Mouse (Mus musculus): Measurements from ENCODE around the gene Arid4b. TPM values are rescaled to one million over a fixed set of nuclear protein-coding genes. Genes with fewer than 3 reads are reported as not detected.

Gene Arid4b
- polyA plus RNA-seq, 1 experiment from 2014 or later = 72.1 TPM

- Histone ChIP-seq H3K4me3 (ENCODE audit: low read depth, low read length) (no peak overlapping the region), H3K4me2 (ENCODE audit: low read depth, low read length) (no peak overlapping the region), H3K36me3 (ENCODE audit: control insufficient read depth, insufficient read depth, low read length) (peaks cover 43% of the 10 kb centered on the region), H3K27ac (ENCODE audit: low read depth, low read length) (no peak overlapping the region), H3K9me3 (ENCODE audit: control insufficient read depth, low read length) (no peaks in the 10 kb centered on the region), H3K4me1 (ENCODE audit: control insufficient read depth, insufficient read depth, low read length) (no peaks in the 10 kb centered on the region), H3K27me3 (ENCODE audit: control insufficient read depth, insufficient read depth, low read length) (no peaks in the 10 kb centered on the region), H3K9ac (replicated peaks; ENCODE audit: low read depth, low read length) (no peak overlapping the region)
- ATAC-seq (ENCODE audit: low read depth) = no peak
- 83% methylated on average over 1 of the region's 1 CpGs for WGBS
Observed at GRCm38 (mm10) chr13:14049878-14050277, 13.2 kb upstream of the Arid4b start.

- H3K27ac ChIP-seq (ENCODE audit: low read depth, low read length) = no peak overlapping the region
- ATAC-seq (ENCODE audit: low read depth) = no peak
- no peaks in the 10 kb centered on the region for H3K27me3 ChIP-seq (ENCODE audit: control insufficient read depth, insufficient read depth, low read length)
- H3K36me3 ChIP-seq (ENCODE audit: control insufficient read depth, insufficient read depth, low read length) = peaks cover 40% of the 10 kb centered on the region
- 0 out of 2 replicates have a peak, but pooled peaks cover 5% of the 10 kb centered on the region for H3K4me1 ChIP-seq (ENCODE audit: control insufficient read depth, insufficient read depth, low read length)
- 94% methylated on average over 3 of the region's 3 CpGs for WGBS
- no peaks in the 10 kb centered on the region for H3K9me3 ChIP-seq (ENCODE audit: control insufficient read depth, low read length)
- no peak overlapping the region for H3K4me2 ChIP-seq (ENCODE audit: low read depth, low read length)
- no peak overlapping the region for H3K9ac ChIP-seq (replicated peaks; ENCODE audit: low read depth, low read length)
- H3K4me3 ChIP-seq (ENCODE audit: low read depth, low read length) = no peak overlapping the region
Observed at GRCm38 (mm10) chr13:14056801-14057200, 6.2 kb upstream of the Arid4b start.

GRCm38 (mm10) chr13:14059582-14059981 is 3.5 kb upstream of the Arid4b start:
- Histone ChIP-seq H3K4me1 (ENCODE audit: control insufficient read depth, insufficient read depth, low read length) (peaks cover 10% of the 10 kb centered on the region; the same call in 1 of the 2 replicates), H3K36me3 (ENCODE audit: control insufficient read depth, insufficient read depth, low read length) (peaks cover 18% of the 10 kb centered on the region), H3K4me3 (ENCODE audit: low read depth, low read length) (no peak overlapping the region), H3K9ac (replicated peaks; ENCODE audit: low read depth, low read length) (no peak overlapping the region), H3K27me3 (ENCODE audit: control insufficient read depth, insufficient read depth, low read length) (peaks cover 2% of the 10 kb centered on the region; the same call in 1 of the 2 replicates), H3K27ac (ENCODE audit: low read depth, low read length) (no peak overlapping the region), H3K9me3 (ENCODE audit: control insufficient read depth, low read length) (no peaks in the 10 kb centered on the region), H3K4me2 (ENCODE audit: low read depth, low read length) (no peak overlapping the region)
- no peak for ATAC-seq (ENCODE audit: low read depth)

- Histone ChIP-seq H3K4me3 (ENCODE audit: low read depth, low read length) (peak overlapping the region; percentile 61), H3K9me3 (ENCODE audit: control insufficient read depth, low read length) (no peaks in the 10 kb centered on the region), H3K36me3 (ENCODE audit: control insufficient read depth, insufficient read depth, low read length) (peaks cover 5% of the 10 kb centered on the region; the same call in 1 of the 2 replicates), H3K27ac (ENCODE audit: low read depth, low read length) (peak overlapping the region; percentile 92), H3K9ac (replicated peaks; ENCODE audit: low read depth, low read length) (peak overlapping the region; percentile 67), H3K27me3 (ENCODE audit: control insufficient read depth, insufficient read depth, low read length) (peaks cover 2% of the 10 kb centered on the region; the same call in 1 of the 2 replicates), H3K4me1 (ENCODE audit: control insufficient read depth, insufficient read depth, low read length) (peaks cover 26% of the 10 kb centered on the region; the same call in 1 of the 2 replicates), H3K4me2 (ENCODE audit: low read depth, low read length) (peak overlapping the region; percentile 54)
- WGBS = 5% methylated on average over 11 of the region's 11 CpGs
- ATAC-seq (ENCODE audit: low read depth) = no peak
Observed at GRCm38 (mm10) chr13:14062209-14063012, 621 bp upstream of the Arid4b start.

GRCm38 (mm10) chr13:14063942-14064271 is 875 bp downstream of the Arid4b start:
- Histone ChIP-seq H3K27me3 (ENCODE audit: control insufficient read depth, insufficient read depth, low read length) (peaks cover 2% of the 10 kb centered on the region; the same call in 1 of the 2 replicates), H3K36me3 (ENCODE audit: control insufficient read depth, insufficient read depth, low read length) (peaks cover 3% of the 10 kb centered on the region; the same call in 1 of the 2 replicates), H3K27ac (ENCODE audit: low read depth, low read length) (peak overlapping the region; percentile 95), H3K4me2 (ENCODE audit: low read depth, low read length) (peak overlapping the region; percentile 70), H3K4me3 (ENCODE audit: low read depth, low read length) (peak overlapping the region; percentile 99), H3K4me1 (ENCODE audit: control insufficient read depth, insufficient read depth, low read length) (peaks cover 26% of the 10 kb centered on the region; the same call in 1 of the 2 replicates), H3K9me3 (ENCODE audit: control insufficient read depth, low read length) (no peaks in the 10 kb centered on the region), H3K9ac (replicated peaks; ENCODE audit: low read depth, low read length) (peak overlapping the region; percentile 99)
- WGBS = under 1% methylated on average over 24 of the region's 31 CpGs
- peak; percentile 44 for ATAC-seq (ENCODE audit: low read depth)

GRCm38 (mm10) chr13:14064341-14065027 is 1.5 kb downstream of the Arid4b start:
- H3K4me1 ChIP-seq (ENCODE audit: control insufficient read depth, insufficient read depth, low read length) = peaks cover 26% of the 10 kb centered on the region; the same call in 1 of the 2 replicates
- peak overlapping the region; percentile 70 for H3K4me2 ChIP-seq (ENCODE audit: low read depth, low read length)
- H3K27ac ChIP-seq (ENCODE audit: low read depth, low read length) = peak overlapping the region; percentile 95
- H3K27me3 ChIP-seq (ENCODE audit: control insufficient read depth, insufficient read depth, low read length) = peaks cover 2% of the 10 kb centered on the region; the same call in 1 of the 2 replicates
- ATAC-seq (ENCODE audit: low read depth) = no peak
- H3K36me3 ChIP-seq (ENCODE audit: control insufficient read depth, insufficient read depth, low read length) = peaks cover 3% of the 10 kb centered on the region; the same call in 1 of the 2 replicates
- no peaks in the 10 kb centered on the region for H3K9me3 ChIP-seq (ENCODE audit: control insufficient read depth, low read length)
- peak overlapping the region; percentile 99 for H3K9ac ChIP-seq (replicated peaks; ENCODE audit: low read depth, low read length)
- H3K4me3 ChIP-seq (ENCODE audit: low read depth, low read length) = peak overlapping the region; percentile 99
- WGBS = under 1% methylated on average over 46 of the region's 65 CpGs

GRCm38 (mm10) chr13:14065028-14065380 is 2.0 kb downstream of the Arid4b start:
- Histone ChIP-seq H3K4me3 (ENCODE audit: low read depth, low read length) (peak overlapping the region; percentile 99), H3K27me3 (ENCODE audit: control insufficient read depth, insufficient read depth, low read length) (peaks cover 2% of the 10 kb centered on the region; the same call in 1 of the 2 replicates), H3K36me3 (ENCODE audit: control insufficient read depth, insufficient read depth, low read length) (peaks cover 3% of the 10 kb centered on the region; the same call in 1 of the 2 replicates), H3K4me2 (ENCODE audit: low read depth, low read length) (peak overlapping the region; percentile 70), H3K4me1 (ENCODE audit: control insufficient read depth, insufficient read depth, low read length) (peaks cover 26% of the 10 kb centered on the region; the same call in 1 of the 2 replicates), H3K9me3 (ENCODE audit: control insufficient read depth, low read length) (no peaks in the 10 kb centered on the region), H3K27ac (ENCODE audit: low read depth, low read length) (no peak overlapping the region; the same call in 1 of the 2 replicates), H3K9ac (replicated peaks; ENCODE audit: low read depth, low read length) (peak overlapping the region; percentile 99)
- 12% methylated on average over 9 of the region's 9 CpGs for WGBS
- ATAC-seq (ENCODE audit: low read depth) = no peak

- Histone ChIP-seq H3K27ac (ENCODE audit: low read depth, low read length) (no peak overlapping the region), H3K27me3 (ENCODE audit: control insufficient read depth, insufficient read depth, low read length) (peaks cover 2% of the 10 kb centered on the region; the same call in 1 of the 2 replicates), H3K36me3 (ENCODE audit: control insufficient read depth, insufficient read depth, low read length) (peaks cover 3% of the 10 kb centered on the region; the same call in 1 of the 2 replicates), H3K9ac (replicated peaks; ENCODE audit: low read depth, low read length) (no peak overlapping the region), H3K4me2 (ENCODE audit: low read depth, low read length) (no peak overlapping the region), H3K9me3 (ENCODE audit: control insufficient read depth, low read length) (no peaks in the 10 kb centered on the region), H3K4me3 (ENCODE audit: low read depth, low read length) (no peak overlapping the region), H3K4me1 (ENCODE audit: control insufficient read depth, insufficient read depth, low read length) (peaks cover 26% of the 10 kb centered on the region; the same call in 1 of the 2 replicates)
- no peak for ATAC-seq (ENCODE audit: low read depth)
- WGBS = 76% methylated on average over 1 of the region's 1 CpGs
Observed at GRCm38 (mm10) chr13:14065701-14066100, 2.7 kb downstream of the Arid4b start.
